Mouse (Mus musculus) MEL (cell line): ENCODE data around the gene Krt42. TPM values are rescaled to one million over a fixed set of nuclear protein-coding genes. Genes with fewer than 3 reads are reported as not detected.

Experiments
- DNase-seq: peaks from one replicate; pipeline ENCODE4 v3.0.0; 2011; ENCODE audit warnings: low read depth, low spot score
- H3K27ac ChIP-seq: 2 replicates; pipeline ENCODE4 v1.5.1; 2012; ENCODE audit warnings: low read depth, mild to moderate bottlenecking, control low read depth, low read length, moderate library complexity; ENCODE audit not compliant: control insufficient read depth
- H3K27me3 ChIP-seq, 2 experiments: fragments of 150-350 bp in 1 of 2; sonication (generic) in 1 of 2; 2 replicates each; pipeline ENCODE4 v1.6.1; 2012; ENCODE audit warnings: low read length in 2 of 2, mild to moderate bottlenecking in 2 of 2, improper control_type of control experiment in 1 of 2, moderate library complexity in 1 of 2; ENCODE audit not compliant: insufficient read depth in 2 of 2, control insufficient read depth in 1 of 2
- H3K36me3 ChIP-seq, 2 experiments: 2 replicates each; pipeline ENCODE4 v1.6.1; 2012 to 2014; ENCODE audit warnings: low read length in 2 of 2, improper control_type of control experiment in 1 of 2, inconsistent platforms in 1 of 2, mild to moderate bottlenecking in 1 of 2; ENCODE audit not compliant: insufficient read depth in 2 of 2, control insufficient read depth in 1 of 2
- H3K4me1 ChIP-seq, 2 experiments: fragments of 150-350 bp in 1 of 2; sonication (generic) in 1 of 2; 2 replicates each; pipeline ENCODE4 v1.6.1; 2012; ENCODE audit warnings: low read length in 2 of 2, improper control_type of control experiment in 1 of 2, mild to moderate bottlenecking in 1 of 2; ENCODE audit not compliant: insufficient read depth in 2 of 2, control insufficient read depth in 1 of 2
- H3K4me3 ChIP-seq, 2 experiments: fragments of 150-350 bp in 1 of 2; sonication (generic) in 1 of 2; 2 replicates each; pipeline ENCODE4 v1.5.1; 2012; ENCODE audit warnings: low read depth in 2 of 2, low read length in 2 of 2, mild to moderate bottlenecking in 2 of 2, moderate library complexity in 2 of 2, control low read depth in 1 of 2, improper control_type of control experiment in 1 of 2; ENCODE audit not compliant: control insufficient read depth in 1 of 2, insufficient read depth in 1 of 2
- H3K79me2 ChIP-seq: 2 replicates; pipeline ENCODE4 v1.6.1; 2012; ENCODE audit warnings: mild to moderate bottlenecking, low read length, moderate library complexity; ENCODE audit not compliant: control insufficient read depth, poor library complexity, insufficient read depth
- H3K9ac ChIP-seq: 2 replicates; pipeline ENCODE4 v1.6.1; 2012; ENCODE audit warnings: low read depth, mild to moderate bottlenecking, control low read depth, low read length, moderate library complexity; ENCODE audit not compliant: control insufficient read depth, poor library complexity, severe bottlenecking
- H3K9me3 ChIP-seq: fragments of 150-350 bp; sonication (generic); replicated peaks from 2 replicates; pipeline ENCODE4 v1.6.1; 2012; ENCODE audit warnings: mild to moderate bottlenecking, low read length, improper control_type of control experiment, moderate library complexity; ENCODE audit not compliant: insufficient read depth
- CHD1 ChIP-seq: IDR thresholded peaks from 2 replicates; pipeline ENCODE4 v1.6.1; 2012; ENCODE audit warnings: low read depth, mild to moderate bottlenecking, inconsistent platforms, low read length, improper control_type of control experiment
- CTCF ChIP-seq, 3 experiments: IDR thresholded peaks in 2 of 3; conservative IDR thresholded peaks in 1 of 3; 2 replicates each; pipeline ENCODE4 v1.5.1; 2011 to 2012; ENCODE audit warnings: low read length in 3 of 3, low read depth in 2 of 3, mild to moderate bottlenecking in 2 of 3, improper control_type of control experiment in 1 of 3, inconsistent platforms in 1 of 3, mixed read lengths in 1 of 3, moderate library complexity in 1 of 3; ENCODE audit not compliant: control insufficient read depth in 1 of 3, insufficient read depth in 1 of 3, poor library complexity in 1 of 3, severe bottlenecking in 1 of 3
- EP300 ChIP-seq, 2 experiments: IDR thresholded peaks; 2 replicates each; pipeline ENCODE4 v1.6.1; 2011; ENCODE audit warnings: improper control_type of control experiment in 2 of 2, low read length in 2 of 2, low read depth in 1 of 2, mild to moderate bottlenecking in 1 of 2
- ETS1 ChIP-seq: IDR thresholded peaks from 2 replicates; pipeline ENCODE4 v1.6.1; 2012; ENCODE audit warnings: low read depth, mild to moderate bottlenecking, inconsistent platforms, low read length, improper control_type of control experiment, moderate library complexity
- KAT2A ChIP-seq: conservative IDR thresholded peaks from 2 replicates; pipeline ENCODE4 v1.6.1; 2012; ENCODE audit warnings: low read depth, low read length, improper control_type of control experiment, inconsistent platforms
- MAZ ChIP-seq: IDR thresholded peaks from 2 replicates; pipeline ENCODE4 v1.6.1; 2012; ENCODE audit warnings: low read depth, mild to moderate bottlenecking, inconsistent platforms, low read length, improper control_type of control experiment
- MEF2A ChIP-seq: IDR thresholded peaks from 2 replicates; pipeline ENCODE4 v1.6.1; 2014; ENCODE audit warnings: low read depth, mild to moderate bottlenecking, inconsistent platforms, low read length, improper control_type of control experiment; ENCODE audit not compliant: poor library complexity, insufficient replicate concordance, severe bottlenecking; ENCODE audit errors: extremely low read depth
- MYB ChIP-seq: IDR thresholded peaks from 2 replicates; pipeline ENCODE4 v1.6.1; 2011; ENCODE audit warnings: mild to moderate bottlenecking, low read depth, low read length, improper control_type of control experiment
- MYC ChIP-seq: IDR thresholded peaks from 2 replicates; pipeline ENCODE4 v1.6.1; 2011; ENCODE audit warnings: low read depth, mild to moderate bottlenecking, low read length, improper control_type of control experiment, moderate library complexity
- NRF1 ChIP-seq: IDR thresholded peaks from 2 replicates; pipeline ENCODE4 v1.6.1; 2014; ENCODE audit warnings: low read depth, mild to moderate bottlenecking, inconsistent platforms, low read length, improper control_type of control experiment, moderate library complexity; ENCODE audit not compliant: poor library complexity, insufficient read depth, severe bottlenecking
- POLR2A ChIP-seq, 2 experiments: IDR thresholded peaks; 2 replicates each; pipeline ENCODE4 v1.6.1; 2011 to 2012; ENCODE audit warnings: low read length in 2 of 2, mild to moderate bottlenecking in 2 of 2, control low read depth in 1 of 2, improper control_type of control experiment in 1 of 2, low read depth in 1 of 2, moderate library complexity in 1 of 2; ENCODE audit not compliant: control insufficient read depth in 1 of 2, insufficient read depth in 1 of 2, poor library complexity in 1 of 2
- RCOR1 ChIP-seq: IDR thresholded peaks from 2 replicates; pipeline ENCODE4 v1.6.1; 2012; ENCODE audit warnings: low read depth, mild to moderate bottlenecking, inconsistent platforms, low read length, improper control_type of control experiment
- SIN3A ChIP-seq: IDR thresholded peaks from 2 replicates; pipeline ENCODE4 v1.6.1; 2012; ENCODE audit warnings: low read length, improper control_type of control experiment, inconsistent platforms
- SMC3 ChIP-seq: IDR thresholded peaks from 2 replicates; pipeline ENCODE4 v1.6.1; 2011; ENCODE audit warnings: low read depth, low read length, improper control_type of control experiment
- TAL1 ChIP-seq: IDR thresholded peaks from 2 replicates; pipeline ENCODE4 v1.6.1; 2012; ENCODE audit warnings: mild to moderate bottlenecking, inconsistent platforms, low read length, moderate library complexity, mixed read lengths
- UBTF ChIP-seq: IDR thresholded peaks from 2 replicates; pipeline ENCODE4 v1.6.1; 2012; ENCODE audit warnings: low read depth, mild to moderate bottlenecking, inconsistent platforms, low read length, improper control_type of control experiment, moderate library complexity, borderline replicate concordance; ENCODE audit not compliant: insufficient read depth
- USF1 ChIP-seq: IDR thresholded peaks from 2 replicates; pipeline ENCODE4 v1.6.1; 2014; ENCODE audit warnings: low read depth, mild to moderate bottlenecking, inconsistent platforms, low read length, improper control_type of control experiment, moderate library complexity
- USF2 ChIP-seq, 2 experiments: IDR thresholded peaks; 2 replicates each; pipeline ENCODE4 v1.6.1; 2011 to 2012; ENCODE audit warnings: improper control_type of control experiment in 2 of 2, low read length in 2 of 2, borderline replicate concordance in 1 of 2, inconsistent platforms in 1 of 2, low read depth in 1 of 2, mild to moderate bottlenecking in 1 of 2; ENCODE audit not compliant: insufficient read depth in 1 of 2
- ZKSCAN1 ChIP-seq: IDR thresholded peaks from 2 replicates; pipeline ENCODE4 v1.6.1; 2012; ENCODE audit warnings: low read depth, mild to moderate bottlenecking, inconsistent platforms, low read length, improper control_type of control experiment, moderate library complexity
- polyA plus RNA-seq, 2 experiments: library from polyadenylated mRNA; stranded (reverse) in 1 of 2; unstranded in 1 of 2; fragments of >175 nt in 1 of 2; fragments of >200 nt in 1 of 2; gene quantifications; 2 replicates each; pipeline versions ENCODE4 v1.2.1 to v1.2.4; 2012; ENCODE audit warnings: low replicate concordance in 2 of 2, low read depth in 1 of 2; ENCODE audit not compliant: insufficient read length in 2 of 2, insufficient read depth in 1 of 2, missing spikeins in 1 of 2
- total RNA-seq: library from RNA; depleted of rRNA; stranded (reverse); fragments of 300-350 nt; gene quantifications from 2 replicates; pipeline ENCODE4 v1.2.3, GENCODE M21; 2012

Krt42 gene
- total and polyA plus RNA-seq, 3 experiments, result not detected

DNA sequence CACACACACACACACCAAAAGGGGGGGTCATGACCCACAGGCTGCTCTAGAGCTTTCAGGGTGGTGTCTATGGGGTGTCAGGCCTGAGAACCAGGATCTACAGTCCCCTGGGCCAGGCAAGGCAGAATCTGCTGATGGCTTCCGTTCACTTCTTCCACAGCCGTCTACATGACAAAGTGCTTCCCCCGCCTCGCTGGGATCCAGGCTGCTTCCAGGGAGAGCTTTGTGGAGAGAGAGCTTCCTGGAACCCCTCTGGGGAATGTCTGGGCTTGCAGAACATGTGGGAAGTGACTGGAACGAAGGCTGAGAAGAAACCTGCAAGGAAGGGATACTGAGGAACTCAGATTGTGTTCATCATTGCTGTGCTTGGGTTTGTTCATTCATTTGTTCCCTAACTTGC lies 9.1 kb upstream of the Krt42 start:
- Histone ChIP-seq H3K4me3 (no peak overlapping the region), H3K27me3 (no peaks in the 10 kb centered on the region), H3K36me3 (no peaks in the 10 kb centered on the region), H3K9ac (no peak overlapping the region), H3K9me3 (no peaks in the 10 kb centered on the region), H3K79me2 (no peaks in the 10 kb centered on the region), H3K27ac (no peak overlapping the region), H3K4me1 (no peaks in the 10 kb centered on the region)
- no peak for DNase-seq
- TF ChIP-seq EP300 (IDR thresholded peaks at IDR 0.05; ENCODE audit: low read depth in 1 of 2, low read length in 2 of 2) (no peak), USF2 (IDR thresholded peaks at IDR 0.05; ENCODE audit: borderline replicate concordance in 1 of 2, insufficient read depth in 1 of 2, low read depth in 1 of 2, low read length in 2 of 2) (no peak), TAL1 (no peak)

DNA sequence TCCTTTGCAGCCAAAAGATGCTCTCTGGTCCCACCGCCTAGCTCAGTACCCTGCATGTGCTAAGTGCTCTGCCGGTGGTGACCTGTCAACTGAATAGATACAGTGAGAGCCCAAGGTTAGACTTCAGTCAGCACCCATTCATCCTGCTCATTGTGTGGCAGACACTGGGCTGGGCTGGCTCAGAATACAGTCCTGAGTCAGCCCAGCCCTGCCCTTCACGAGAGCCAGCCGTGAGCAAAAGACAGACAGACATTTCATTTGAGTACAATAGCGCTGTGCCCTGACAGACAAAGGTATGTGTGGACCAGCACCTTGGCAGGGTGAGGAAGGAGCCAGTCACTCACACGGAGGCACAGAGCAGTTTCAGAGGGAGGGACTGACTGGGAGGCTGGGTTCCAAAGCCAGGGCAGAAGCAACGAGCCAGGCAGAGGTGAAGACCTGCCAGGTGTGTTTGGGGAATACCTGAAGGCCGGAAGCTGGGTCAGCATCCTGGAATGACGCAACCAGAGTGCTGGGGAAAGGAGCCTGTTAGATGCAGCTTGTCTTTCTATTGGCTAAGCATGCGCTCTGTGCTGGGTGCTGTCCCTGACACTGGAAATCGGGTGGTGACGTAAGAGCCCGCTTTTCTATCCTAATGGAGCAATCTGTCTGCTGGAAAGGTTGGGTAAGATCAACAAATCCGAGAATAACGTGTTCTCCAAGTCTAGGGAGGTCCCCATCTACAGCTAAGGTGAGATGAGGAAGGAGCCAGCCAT lies 8.2 kb upstream of the Krt42 start:
- H3K9me3 ChIP-seq, result no peaks in the 10 kb centered on the region
- no peaks in the 10 kb centered on the region for H3K4me1 ChIP-seq
- H3K36me3 ChIP-seq, result no peaks in the 10 kb centered on the region
- no peak overlapping the region for H3K9ac ChIP-seq
- no peak for TF ChIP-seq KAT2A
- TF ChIP-seq USF2 (IDR thresholded peaks at IDR 0.05; ENCODE audit: borderline replicate concordance in 1 of 2, insufficient read depth in 1 of 2, low read depth in 1 of 2, low read length in 2 of 2), result no peak
- TF ChIP-seq CHD1, result no peak
- no peak for TF ChIP-seq ZKSCAN1
- TF ChIP-seq USF1, result no peak
- no peak overlapping the region for H3K4me3 ChIP-seq
- H3K27me3 ChIP-seq, result no peaks in the 10 kb centered on the region
- no peaks in the 10 kb centered on the region for H3K79me2 ChIP-seq
- no peak for DNase-seq
- H3K27ac ChIP-seq, result no peak overlapping the region

DNA sequence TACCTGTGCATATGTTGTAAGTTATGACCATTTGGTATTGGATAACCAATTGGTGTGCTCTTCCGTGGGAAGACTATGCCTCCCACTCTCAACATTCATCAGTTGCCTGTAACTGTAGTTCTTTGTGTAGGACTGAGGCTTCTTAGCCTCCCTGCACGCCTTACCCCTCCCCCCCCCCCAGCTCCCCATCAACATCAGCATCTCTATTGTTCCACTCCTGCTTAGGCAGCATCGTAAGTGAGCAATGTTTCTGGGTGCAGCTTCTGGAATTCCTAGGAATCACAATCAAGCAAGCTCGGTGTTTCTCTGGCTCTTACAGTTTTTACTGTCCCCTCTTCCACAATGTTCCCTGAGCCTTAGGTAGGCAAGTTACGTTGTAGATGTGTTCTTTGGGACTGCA lies 5.8 kb upstream of the Krt42 start:
- H3K9ac ChIP-seq, result no peak overlapping the region
- H3K36me3 ChIP-seq, result no peaks in the 10 kb centered on the region
- no peaks in the 10 kb centered on the region for H3K79me2 ChIP-seq
- no peaks in the 10 kb centered on the region for H3K27me3 ChIP-seq
- no peak overlapping the region for H3K4me3 ChIP-seq
- TF ChIP-seq CHD1 (no peak), MYB (no peak), TAL1 (no peak), NRF1 (no peak), POLR2A (IDR thresholded peaks at IDR 0.05; ENCODE audit: control insufficient read depth in 1 of 2, insufficient read depth in 1 of 2, low read depth in 1 of 2, low read length in 2 of 2, poor library complexity in 1 of 2) (no peak), MYC (no peak), MAZ (no peak), SMC3 (no peak), SIN3A (no peak), UBTF (no peak), CTCF (IDR thresholded peaks at IDR 0.05 in 2 of 3, conservative IDR thresholded peaks at IDR 0.05 in 1 of 3; ENCODE audit: control insufficient read depth in 1 of 3, insufficient read depth in 1 of 3, low read depth in 2 of 3, low read length in 3 of 3, poor library complexity in 1 of 3, severe bottlenecking in 1 of 3) (no peak), MEF2A (no peak), RCOR1 (no peak), ETS1 (no peak)
- no peak for DNase-seq
- no peaks in the 10 kb centered on the region for H3K4me1 ChIP-seq
- H3K27ac ChIP-seq, result no peak overlapping the region
- H3K9me3 ChIP-seq, result no peaks in the 10 kb centered on the region
